Comparison of ENCODE assay signal across 8 mouse cellular contexts in the genomic region with DNA sequence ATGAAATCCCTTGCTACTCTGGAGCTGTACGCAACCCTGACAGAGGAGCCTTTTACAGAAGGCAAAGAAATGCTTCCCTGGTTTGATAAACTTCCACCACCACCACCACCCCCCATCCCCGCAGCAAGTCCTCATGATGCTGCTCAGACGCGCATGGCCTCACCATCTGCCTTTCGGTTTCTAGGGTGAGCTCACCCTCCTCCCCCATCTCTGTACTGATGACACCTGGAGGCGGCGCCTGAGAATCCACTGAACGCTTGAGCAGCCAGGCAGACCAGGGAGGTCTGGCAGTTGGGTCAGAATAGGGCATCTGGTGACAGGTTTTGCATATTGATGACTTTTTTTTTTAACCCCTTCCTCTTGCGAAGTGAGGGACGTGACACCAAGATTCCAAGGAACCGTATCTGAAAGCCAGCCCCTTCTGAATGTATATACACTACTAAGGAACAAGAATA. TPM values are rescaled to one million over a fixed set of nuclear protein-coding genes. Genes with fewer than 3 reads are reported as not detected.
DNase-seq lines count a peak whose midpoint lies in the region; ATAC-seq and TF ChIP-seq lines count a peak whose summit lies in the region.

No protein-coding gene starts in this region.

- peak overlapping the region; percentile 100 for H3K4me3 ChIP-seq in ES-Bruce4 (ENCODE audit: low read depth, low read length)
- peak overlapping the region; percentile 91 for H3K4me3 ChIP-seq in forebrain, embryonic 10.5 days
- peak overlapping the region; percentile 67 to 93 for H3K4me3 ChIP-seq in heart, embryonic 14.5 days (ENCODE audit: control insufficient read depth in 1 of 2, insufficient read depth in 1 of 2, low read depth in 1 of 2, low read length in 2 of 2)
- H3K4me3 ChIP-seq in neural tube, embryonic 14.5 days (ENCODE audit: low read depth, low read length) = peak overlapping the region; percentile 97

- no peak for TF ChIP-seq CTCF in ES-Bruce4 (IDR thresholded peaks at IDR 0.05; ENCODE audit: low read depth, low read length)

- H3K27ac ChIP-seq in ES-Bruce4 (ENCODE audit: insufficient read depth, low read length) = peak overlapping the region; percentile 47
- peak overlapping the region; percentile 98 for H3K27ac ChIP-seq in forebrain, embryonic 10.5 days
- peak overlapping the region; percentile 52 to 82; a peak in 3 of 4 replicates for H3K27ac ChIP-seq in heart, embryonic 14.5 days (replicated peaks in 1 of 2; ENCODE audit: control insufficient read depth in 1 of 2, insufficient read depth in 1 of 2, low read depth in 2 of 2, low read length in 2 of 2)
- H3K27ac ChIP-seq in neural tube, embryonic 14.5 days (ENCODE audit: low read depth, low read length) = peak overlapping the region; percentile 93

- peak; percentile 81 for DNase-seq in c-Kit-positive CD71-negative TER-119-negative erythroid progenitor cells, embryonic 14.5 days (ENCODE audit: low read depth)
- DNase-seq in forebrain, embryonic 10.5 days (ENCODE audit: extremely low spot score, low spot score) = peak; percentile 76
- DNase-seq in kidney, postnatal 25 days = peak; percentile 83 to 91
- peak; percentile 76 to 82 for DNase-seq in lung, adult 18-20 months
- peak; percentile 69 for DNase-seq in testis, postnatal 14 days (ENCODE audit: low spot score)

- ATAC-seq in heart, embryonic 14.5 days (ENCODE audit: insufficient number of reproducible peaks, insufficient read depth, low FRiP score, low read depth) = peak; percentile 75
- peak; percentile 92 for ATAC-seq in neural tube, embryonic 14.5 days (ENCODE audit: low read depth)

- H3K27me3 ChIP-seq in ES-Bruce4 (ENCODE audit: control insufficient read depth, insufficient read depth, low read length, poor library complexity, severe bottlenecking) = no peaks in the 10 kb centered on the region
- no peaks in the 10 kb centered on the region for H3K27me3 ChIP-seq in forebrain, embryonic 10.5 days (ENCODE audit: poor library complexity, severe bottlenecking)
- no peaks in the 10 kb centered on the region for H3K27me3 ChIP-seq in heart, embryonic 14.5 days (ENCODE audit: control insufficient read depth, insufficient read depth, low read length)
- H3K27me3 ChIP-seq in neural tube, embryonic 14.5 days (ENCODE audit: control insufficient read depth, insufficient read depth, low read length) = no peaks in the 10 kb centered on the region

- WGBS in forebrain, embryonic 10.5 days = 0% methylated on average over 11 of the region's 11 CpGs
- WGBS in heart, embryonic 14.5 days = under 1% methylated on average over 11 of the region's 11 CpGs
- under 1% methylated on average over 11 of the region's 11 CpGs for WGBS in neural tube, embryonic 14.5 days

- H3K9ac ChIP-seq in ES-Bruce4 (ENCODE audit: low read depth, poor library complexity, severe bottlenecking) = peak overlapping the region; percentile 94
- peak overlapping the region; percentile 86 for H3K9ac ChIP-seq in heart, embryonic 14.5 days (ENCODE audit: low read length)
- H3K9ac ChIP-seq in neural tube, embryonic 14.5 days (replicated peaks; ENCODE audit: low read depth, low read length) = peak overlapping the region; percentile 94

- H3K9me3 ChIP-seq in ES-Bruce4 (replicated peaks; ENCODE audit: control insufficient read depth, insufficient read depth, low read length, poor library complexity, severe bottlenecking) = no peaks in the 10 kb centered on the region
- H3K9me3 ChIP-seq in forebrain, embryonic 10.5 days = no peaks in the 10 kb centered on the region
- no peaks in the 10 kb centered on the region for H3K9me3 ChIP-seq in heart, embryonic 14.5 days (ENCODE audit: control insufficient read depth, low read length)
- H3K9me3 ChIP-seq in neural tube, embryonic 14.5 days (ENCODE audit: control insufficient read depth, low read length) = no peaks in the 10 kb centered on the region

- TF ChIP-seq EP300 in ES-Bruce4 (IDR thresholded peaks at IDR 0.05; ENCODE audit: insufficient read depth, low read depth, low read length) = no peak

- no peaks in the 10 kb centered on the region for H3K4me1 ChIP-seq in ES-Bruce4 (ENCODE audit: control insufficient read depth, insufficient read depth, low read length)
- H3K4me1 ChIP-seq in forebrain, embryonic 10.5 days = peaks cover 24% of the 10 kb centered on the region
- H3K4me1 ChIP-seq in heart, embryonic 14.5 days (ENCODE audit: control insufficient read depth in 2 of 2, insufficient read depth in 2 of 2, low read length in 2 of 2) = peaks cover 0 to 8% of the 10 kb centered on the region in 2 experiments; a peak in 2 of 4 replicates
- H3K4me1 ChIP-seq in neural tube, embryonic 14.5 days (ENCODE audit: control insufficient read depth, insufficient read depth, low read length) = peaks cover 15% of the 10 kb centered on the region

- no peak for TF ChIP-seq POLR2A in ES-Bruce4 (IDR thresholded peaks at IDR 0.05; ENCODE audit: insufficient read depth, low read length)

- H3K36me3 ChIP-seq in ES-Bruce4 (ENCODE audit: control insufficient read depth, insufficient read depth, low read length, poor library complexity, severe bottlenecking) = peaks cover 3% of the 10 kb centered on the region; the same call in 1 of the 2 replicates
- H3K36me3 ChIP-seq in forebrain, embryonic 10.5 days (replicated peaks) = peaks cover 18% of the 10 kb centered on the region
- 0 out of 2 replicates have a peak, but pooled peaks cover 6% of the 10 kb centered on the region for H3K36me3 ChIP-seq in heart, embryonic 14.5 days (ENCODE audit: control insufficient read depth, insufficient read depth, low read length)
- H3K36me3 ChIP-seq in neural tube, embryonic 14.5 days (ENCODE audit: control insufficient read depth, insufficient read depth, low read length) = no peaks in the 10 kb centered on the region

- H3K4me2 ChIP-seq in heart, embryonic 14.5 days (ENCODE audit: low read length) = peak overlapping the region; percentile 89
- H3K4me2 ChIP-seq in neural tube, embryonic 14.5 days (ENCODE audit: low read depth, low read length) = peak overlapping the region; percentile 82

RNA-seq across cellular contexts. Expression of a gene that starts 27.0 kb away (rescaled TPM):
- polyA plus RNA-seq in ES-Bruce4 (2011; ENCODE audit: insufficient read depth, insufficient read length, low read depth, missing spikeins) = 98.4 and 107 TPM in 2 replicates
- polyA plus RNA-seq in forebrain, embryonic 10.5 days (2016; fragmentation: Nextera tagmentation; extraction: Ambion mirVana) = 79.9 and 81.1 TPM in 2 replicates
- 65.0 and 71.8 TPM in 2 replicates for polyA plus RNA-seq in heart, embryonic 14.5 days (2014; fragmentation: Nextera tagmentation; extraction: Ambion mirVana)
- 132 and 140 TPM in 2 replicates for polyA plus RNA-seq in neural tube, embryonic 14.5 days (2014; fragmentation: Nextera tagmentation; extraction: Ambion mirVana)

RNA-seq across cellular contexts. Expression of a gene that starts 44.7 kb away (rescaled TPM):
- polyA plus RNA-seq in ES-Bruce4 (2011; ENCODE audit: insufficient read depth, insufficient read length, low read depth, missing spikeins) = 58.8 and 64.1 TPM in 2 replicates
- 7.3 and 8.7 TPM in 2 replicates for polyA plus RNA-seq in forebrain, embryonic 10.5 days (2016; fragmentation: Nextera tagmentation; extraction: Ambion mirVana)
- polyA plus RNA-seq in heart, embryonic 14.5 days (2014; fragmentation: Nextera tagmentation; extraction: Ambion mirVana) = 7.7 and 10.8 TPM in 2 replicates
- polyA plus RNA-seq in neural tube, embryonic 14.5 days (2014; fragmentation: Nextera tagmentation; extraction: Ambion mirVana) = 19.9 and 28.3 TPM in 2 replicates

Comparison
In these comparisons a context has a peak if more than half of its experiments do, and no peak if none do; other contexts are left out.
1. Peak in every context shown above with its lines: DNase-seq, ATAC-seq, H3K4me3 ChIP-seq and H3K27ac ChIP-seq.
2. H3K27ac ChIP-seq: peak in every context shown above with its lines; median percentile 98 in forebrain, embryonic 10.5 days; 93 in neural tube, embryonic 14.5 days; 67 in heart, embryonic 14.5 days; 47 in ES-Bruce4.